Mouse (Mus musculus): ENCODE data around the gene Skil. TPM values are rescaled to one million over a fixed set of nuclear protein-coding genes. Genes with fewer than 3 reads are reported as not detected.
A peak's percentile ranks its signal among the peaks of the same experiment; 100 is the strongest.
"Not testable (repeated sequence)": the region's sequence is repeated elsewhere in the genome, so short reads cannot be mapped to it uniquely, and the experiment has no call there.

The Skil gene
- total RNA-seq, 4 experiments from 2014 or later, result 11.4 to 18.7 (median 14.9) TPM

- DNase-seq (ENCODE audit: low spot score), result no peak
Observed at GRCm38 (mm10) chr3:31126848-31127247, 32.0 kb downstream of the Skil start.

DNA sequence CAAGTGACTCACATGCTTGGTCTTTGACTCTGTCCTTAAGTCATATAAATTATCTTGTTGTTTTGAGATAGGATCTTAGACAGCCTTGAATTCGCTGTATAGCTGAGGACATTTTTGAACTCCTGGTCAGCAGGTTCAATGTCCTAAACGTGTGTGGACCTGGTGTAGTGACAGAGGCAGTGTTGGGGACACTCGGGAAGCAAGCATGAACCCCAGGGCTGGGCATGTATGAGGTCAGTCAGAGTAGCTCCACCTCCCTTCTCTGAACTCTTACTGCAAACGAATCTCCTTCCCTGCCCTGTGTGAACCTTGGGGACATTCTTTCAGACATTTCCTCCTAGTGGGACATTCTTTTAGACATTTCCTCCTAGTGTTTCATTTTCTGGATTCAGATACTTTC is 34.9 kb downstream of the Skil start:
- no peak for DNase-seq (ENCODE audit: low spot score)

DNA sequence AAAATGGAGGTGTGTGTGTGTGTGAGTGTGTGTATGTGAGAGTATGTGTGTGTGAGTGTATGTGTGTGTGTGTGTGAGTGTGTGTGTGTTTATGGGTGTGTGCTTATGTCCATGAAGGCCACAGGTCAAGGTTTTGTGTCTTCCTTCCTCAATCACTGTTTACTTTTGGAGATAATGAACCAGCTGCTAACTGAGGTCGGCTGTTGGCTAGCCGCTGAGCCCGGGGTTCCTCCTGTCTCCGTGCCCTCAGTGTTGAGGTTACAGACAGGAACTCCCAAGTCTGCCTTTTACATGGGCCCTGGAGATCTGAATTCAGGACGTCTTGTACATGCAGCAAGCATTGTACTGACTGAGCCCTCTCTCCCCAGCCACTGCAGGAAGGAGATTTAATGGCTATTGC is 38.8 kb downstream of the Skil start:
- DNase-seq (ENCODE audit: low spot score), result no peak

DNA sequence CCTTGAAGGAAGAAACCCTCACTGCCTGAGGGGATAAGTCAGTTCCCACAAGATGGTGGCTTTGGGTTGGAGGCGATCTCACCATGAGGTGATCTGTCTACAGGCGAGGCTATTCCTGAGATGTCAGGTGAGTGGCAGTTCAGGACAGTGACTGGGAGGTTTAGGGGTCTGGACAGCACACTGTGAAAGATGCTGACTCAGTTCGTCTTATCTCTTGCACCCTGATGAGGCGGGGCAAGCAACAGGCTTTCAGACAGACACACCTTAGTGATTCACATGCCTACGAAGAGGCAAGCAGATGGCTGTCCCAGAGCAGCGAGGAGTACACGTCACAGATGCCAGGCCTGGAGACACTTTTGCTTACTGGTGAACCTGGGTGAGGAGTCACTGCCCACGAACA is 39.4 kb downstream of the Skil start:
- DNase-seq (ENCODE audit: low spot score), result no peak

GRCm38 (mm10) chr3:31134696-31135095 is 39.8 kb downstream of the Skil start:
- no peak for DNase-seq (ENCODE audit: low spot score)

GRCm38 (mm10) chr3:31136591-31136990 is 41.7 kb downstream of the Skil start:
- not testable (repeated sequence) for DNase-seq (ENCODE audit: low spot score)

DNA sequence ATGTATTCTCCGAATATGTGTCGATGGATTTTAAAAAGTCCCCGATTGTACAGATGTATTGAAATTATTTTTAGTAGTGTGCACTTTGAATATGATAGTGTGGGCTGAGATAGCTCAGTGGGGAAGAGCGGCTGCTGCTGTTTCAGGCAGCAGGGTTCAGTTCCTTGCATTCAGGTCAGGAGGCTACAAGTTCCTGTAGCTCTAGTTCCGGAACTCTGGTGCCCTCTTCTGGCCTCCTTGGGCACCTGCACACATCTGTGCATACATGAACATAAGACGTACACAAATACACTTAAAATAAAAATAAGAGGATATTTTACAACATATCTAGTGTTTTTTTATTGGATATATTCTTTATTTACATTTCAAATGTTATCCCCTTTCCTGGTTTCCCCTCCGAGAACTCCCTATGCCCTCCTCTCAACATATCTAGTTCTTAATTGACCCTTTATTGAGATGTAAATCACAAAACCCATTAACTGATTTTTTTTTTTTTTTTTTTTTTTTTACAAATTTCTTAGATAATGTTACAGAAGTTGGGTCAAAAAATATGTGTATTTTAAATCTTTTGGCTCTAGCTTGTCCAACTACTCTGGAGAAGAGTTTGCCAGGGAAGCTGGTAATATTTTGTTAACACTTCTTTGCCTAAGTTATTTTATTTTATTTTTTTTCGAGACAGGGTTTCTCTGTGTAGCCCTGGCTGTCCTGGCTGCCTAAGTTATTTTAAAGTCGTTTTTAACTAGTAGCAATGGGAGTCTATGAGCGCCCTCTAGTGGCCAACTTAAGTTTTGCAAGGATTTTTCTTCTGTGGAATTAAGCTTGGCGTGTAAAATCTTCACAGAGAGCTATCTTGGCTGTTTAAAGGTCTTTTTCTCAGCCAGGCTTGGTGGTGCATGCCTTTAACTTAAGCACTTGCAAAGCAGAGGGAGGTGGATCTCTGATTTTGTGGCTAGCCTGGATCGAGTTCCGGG is 43.9 kb downstream of the Skil start:
- DNase-seq (ENCODE audit: low spot score), result peak; percentile 77

DNA sequence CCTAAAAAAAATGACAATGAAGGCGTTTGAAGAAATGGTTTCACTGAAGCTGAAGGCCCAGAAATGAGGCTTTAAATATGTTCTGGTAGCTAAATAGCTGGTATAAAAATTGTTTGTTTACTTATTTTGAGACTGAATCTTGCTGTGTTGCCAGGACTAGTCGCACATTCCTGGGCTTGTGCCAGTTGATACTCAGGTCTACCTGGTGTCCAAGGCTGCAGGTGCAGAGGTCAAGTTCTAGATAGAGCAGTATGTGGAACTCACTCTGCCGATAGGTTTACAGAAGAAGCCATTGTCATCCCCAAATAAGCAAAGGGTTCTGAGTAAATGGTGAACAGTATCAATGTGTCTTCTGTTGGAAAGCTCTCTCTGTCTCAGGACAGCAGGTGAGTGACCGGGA is 46.8 kb downstream of the Skil start:
- no peak for DNase-seq (ENCODE audit: low spot score)

DNA sequence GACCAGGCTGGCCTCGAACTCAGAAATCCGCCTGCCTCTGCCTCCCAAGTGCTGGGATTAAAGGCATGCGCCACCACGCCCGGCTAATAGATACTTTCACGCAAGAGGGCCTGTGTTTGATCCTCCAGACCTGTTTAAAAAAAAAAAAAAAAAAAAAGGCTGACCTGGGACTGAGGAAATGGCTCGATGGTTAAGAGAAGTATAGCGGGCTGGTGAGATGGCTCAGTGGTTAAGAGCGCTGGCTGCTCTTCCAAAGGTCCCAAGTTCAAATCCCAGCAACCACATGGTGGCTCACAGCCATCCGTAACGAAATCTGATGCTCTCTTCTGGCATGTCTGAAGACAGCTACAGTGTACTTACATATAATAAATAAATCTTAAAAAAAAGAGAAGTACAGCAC is 50.4 kb downstream of the Skil start:
- not testable (repeated sequence) for DNase-seq (ENCODE audit: low spot score)

DNA sequence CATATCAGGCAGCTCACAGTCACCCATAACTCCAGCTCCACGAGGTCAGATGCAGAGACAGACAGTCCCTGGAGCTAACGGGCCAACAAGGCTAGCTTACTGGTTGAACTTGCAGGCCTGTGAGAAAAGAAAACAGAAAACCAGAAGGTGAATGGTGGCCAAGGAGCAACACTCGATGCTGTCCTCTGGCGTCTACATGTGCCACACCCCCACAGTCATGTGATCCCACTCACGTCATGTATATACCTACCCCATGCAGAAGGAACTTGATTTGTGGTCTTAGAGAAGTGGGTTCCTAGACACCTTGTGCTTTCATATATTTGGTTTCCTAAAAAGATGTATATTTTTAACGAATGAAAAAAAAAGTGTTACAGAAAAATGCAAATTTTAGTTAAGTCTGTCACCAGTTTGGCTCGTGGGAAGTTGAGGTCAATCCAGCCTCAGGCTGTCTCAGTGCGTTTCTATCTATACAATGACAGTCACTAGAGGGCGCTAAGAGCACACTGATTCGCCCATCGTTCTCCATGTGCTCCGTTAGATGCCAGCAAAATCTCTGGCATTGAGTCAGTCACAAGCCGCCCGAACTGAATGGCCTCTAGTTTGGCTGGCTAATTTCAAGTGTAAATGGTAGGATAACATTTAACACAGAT is 50.9 kb downstream of the Skil start:
- peak; percentile 82 for DNase-seq (ENCODE audit: low spot score)

DNA sequence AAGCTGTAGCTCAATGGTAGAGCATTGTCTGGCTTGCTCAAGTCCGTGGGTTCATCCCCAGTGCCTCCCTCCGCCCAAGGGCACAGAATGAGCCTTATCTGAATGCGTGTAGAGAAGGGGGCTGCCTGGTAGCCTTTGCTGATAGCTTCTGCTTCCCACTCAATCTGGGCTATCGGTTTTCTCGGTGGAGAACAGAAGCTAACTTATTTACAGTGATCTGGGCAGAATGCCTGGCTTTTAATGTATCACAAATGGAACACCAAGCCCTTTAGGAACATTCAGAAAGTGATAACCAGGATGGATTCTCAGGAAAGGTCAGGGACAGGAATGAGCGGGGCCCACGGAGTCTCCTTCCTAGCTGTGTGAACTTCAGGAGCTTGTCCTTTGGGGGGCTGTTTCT is 53.7 kb downstream of the Skil start:
- DNase-seq (ENCODE audit: low spot score), result no peak

GRCm38 (mm10) chr3:31149706-31150105 is 54.8 kb downstream of the Skil start, which contains the start of gene Cldn11:
Gene Cldn11, plus strand, starts transcription at chr3:31149920.
- no peak for DNase-seq (ENCODE audit: low spot score)

DNA sequence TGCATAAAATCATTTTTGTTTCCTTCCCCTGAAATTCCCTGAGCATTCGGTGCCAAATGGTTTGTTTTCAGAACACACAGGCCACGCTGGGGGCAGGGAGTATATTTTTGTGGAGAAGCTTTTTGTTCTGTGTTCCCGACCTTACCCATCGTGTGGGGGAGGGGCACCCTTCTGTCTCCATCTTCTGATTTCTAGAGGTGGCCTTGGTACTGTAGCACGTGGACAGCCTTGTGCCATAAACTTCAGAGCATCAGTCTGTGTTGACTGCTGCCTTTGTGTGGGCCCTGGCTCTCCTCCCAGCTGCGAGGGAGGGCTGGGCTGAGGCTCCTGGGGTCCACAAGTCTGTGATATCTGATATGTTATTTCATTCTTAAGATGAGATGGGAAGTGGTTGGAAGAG is 57.2 kb downstream of the Skil start:
- DNase-seq (ENCODE audit: low spot score), result no peak

- no peak for DNase-seq (ENCODE audit: low spot score)
Observed at GRCm38 (mm10) chr3:31156126-31156525, 61.3 kb downstream of the Skil start.

DNA sequence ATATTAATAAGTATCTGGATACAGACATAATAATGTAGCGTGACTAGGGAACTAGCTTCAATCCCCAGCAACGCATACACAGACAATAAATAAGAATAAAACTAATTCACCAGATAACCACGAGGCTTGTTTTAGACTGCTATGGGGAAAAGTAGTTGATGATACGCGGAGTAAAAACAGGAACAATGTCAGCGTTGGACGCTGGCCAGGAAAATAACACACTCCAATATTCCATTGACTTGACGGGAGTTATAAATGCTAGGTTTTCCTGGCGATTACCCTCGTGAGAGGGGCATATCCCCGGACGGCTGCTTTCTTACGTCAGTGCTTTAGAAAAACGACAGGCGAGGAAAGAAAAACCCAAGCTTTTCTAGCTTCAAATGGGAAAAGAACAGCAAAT is 62.9 kb downstream of the Skil start:
- no peak for DNase-seq (ENCODE audit: low spot score)

DNA sequence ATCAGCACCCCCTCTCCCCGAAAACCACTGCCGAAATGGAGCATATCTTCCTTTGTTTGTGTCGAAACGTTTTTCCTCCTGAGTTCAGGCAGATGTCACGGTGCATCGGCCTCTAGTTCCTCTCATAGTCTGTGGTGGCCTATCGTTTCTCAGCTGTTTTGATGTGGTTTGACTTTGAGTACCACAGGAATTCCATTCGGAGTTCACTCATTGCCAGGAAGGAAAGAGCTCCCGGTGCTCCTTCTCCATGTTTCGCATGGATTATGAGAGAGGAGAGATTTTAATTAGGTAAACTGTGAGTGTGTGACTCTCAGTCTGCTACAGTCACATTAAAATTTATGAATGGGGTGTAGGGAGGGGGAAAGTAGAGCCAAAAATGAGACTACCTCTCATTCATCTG is 65.2 kb downstream of the Skil start:
- DNase-seq (ENCODE audit: low spot score), result no peak

- no peak for DNase-seq (ENCODE audit: low spot score)
Observed at GRCm38 (mm10) chr3:31161336-31161735, 66.5 kb downstream of the Skil start.

DNA sequence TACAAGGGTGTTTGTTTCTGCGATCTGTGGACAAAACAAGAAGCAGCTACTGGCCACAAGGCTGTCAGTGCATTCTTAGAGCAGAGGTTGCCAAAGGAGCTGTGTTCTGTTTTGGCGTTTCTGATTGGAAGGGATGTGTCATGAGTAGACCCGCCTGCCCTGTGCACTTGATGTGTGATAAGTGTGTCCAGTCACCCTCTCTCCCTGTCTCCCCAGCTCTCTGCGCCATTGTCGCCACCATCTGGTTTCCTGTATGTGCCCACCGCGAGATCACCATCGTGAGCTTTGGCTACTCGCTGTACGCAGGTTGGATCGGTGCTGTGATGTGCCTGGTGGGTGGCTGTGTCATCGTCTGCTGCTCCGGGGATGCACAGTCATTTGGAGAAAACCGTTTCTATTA is 68.0 kb downstream of the Skil start:
- DNase-seq (ENCODE audit: low spot score), result no peak

GRCm38 (mm10) chr3:31165803-31166202 is 70.9 kb downstream of the Skil start:
- DNase-seq (ENCODE audit: low spot score), result no peak

DNA sequence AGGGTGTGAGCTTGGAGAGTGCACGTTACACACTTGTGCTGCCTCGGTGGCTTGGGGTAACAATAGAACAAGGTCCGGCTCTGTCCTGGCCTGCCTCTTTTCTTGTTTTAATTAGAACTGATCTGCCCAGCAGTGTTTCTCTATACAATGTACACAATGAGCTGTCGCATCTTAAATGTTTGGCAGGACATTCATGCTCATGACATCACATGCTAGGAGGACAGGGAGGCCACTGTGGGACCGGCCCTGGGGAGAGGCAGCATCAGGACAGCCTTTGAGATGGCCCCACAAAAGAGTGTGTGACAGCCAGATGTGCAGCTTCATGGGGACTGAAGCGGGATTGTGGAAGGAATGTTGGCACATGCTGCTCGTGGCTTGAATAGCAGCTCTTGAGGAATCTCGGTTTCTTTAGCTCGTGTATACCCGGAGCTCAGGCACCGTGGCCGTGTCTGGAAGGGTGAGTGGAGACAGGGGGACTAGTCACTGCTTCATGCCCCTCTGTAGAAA is 71.6 kb downstream of the Skil start:
- DNase-seq (ENCODE audit: low spot score), result no peak

All from heart, adult 8-10 months (tissue).